In genomic region chr9:114921352-114922081, GRCm38 (mm10) we compare ENCODE assay signal across 10 mouse cellular contexts. TPM values are rescaled to one million over a fixed set of nuclear protein-coding genes. Genes with fewer than 3 reads are reported as not detected.
DNase-seq lines count a peak whose midpoint lies in the region; ATAC-seq and TF ChIP-seq lines count a peak whose summit lies in the region.
"Had no signal": no experiment of that assay in that cellular context is flagged by ENCODE, and none has a peak within 500 bp of the region (broad histone marks: within the 10 kb centered on the region; RNA-seq: fewer than 3 reads in every experiment).

No protein-coding gene starts in this region.

- no peaks in the 10 kb centered on the region for H3K27me3 ChIP-seq in heart, adult 2 months (ENCODE audit: control insufficient read depth, insufficient read depth, low read length)
- H3K27me3 ChIP-seq in heart, embryonic 12.5 days (replicated peaks): no peaks in the 10 kb centered on the region
- H3K27me3 ChIP-seq in neural tube, embryonic 15.5 days (replicated peaks): no peaks in the 10 kb centered on the region

- peaks cover 10% of the 10 kb centered on the region for H3K4me1 ChIP-seq in heart, adult 2 months (ENCODE audit: control insufficient read depth, insufficient read depth, low read length)
- peaks cover 29% of the 10 kb centered on the region for H3K4me1 ChIP-seq in heart, embryonic 12.5 days (replicated peaks)
- H3K4me1 ChIP-seq in neural tube, embryonic 15.5 days: peaks cover 17% of the 10 kb centered on the region

- peak; percentile 36 to 49 for DNase-seq in heart, adult 2 months
- DNase-seq in urinary bladder, postnatal 14 days (ENCODE audit: low spot score): peak; percentile 25
- no peak for DNase-seq in urinary bladder, adult 18-20 months (ENCODE audit: low spot score in 2 of 2)
- peak; percentile 30 to 52 for DNase-seq in gastrocnemius, postnatal 36 days
- DNase-seq in urinary bladder, adult 2 months (ENCODE audit: low spot score): no peak
- no peak for DNase-seq in frontal cortex, postnatal 14 days (ENCODE audit: low spot score in 2 of 2)

- H3K9me3 ChIP-seq in heart, embryonic 12.5 days (replicated peaks): no peaks in the 10 kb centered on the region
- H3K9me3 ChIP-seq in neural tube, embryonic 15.5 days (replicated peaks): no peaks in the 10 kb centered on the region

- no peak for ATAC-seq in heart, embryonic 12.5 days (ENCODE audit: insufficient number of reproducible peaks, low FRiP score)
- ATAC-seq in neural tube, embryonic 15.5 days (ENCODE audit: low FRiP score): no peak

- 70% methylated on average over 2 of the region's 2 CpGs for WGBS in heart, adult 2 months
- 95% methylated on average over 2 of the region's 2 CpGs for WGBS in heart, embryonic 12.5 days
- 85% methylated on average over 2 of the region's 2 CpGs for WGBS in neural tube, embryonic 15.5 days

- no peak overlapping the region for H3K4me3 ChIP-seq in heart, adult 2 months
- no peak overlapping the region for H3K4me3 ChIP-seq in heart, embryonic 12.5 days
- no peak overlapping the region for H3K4me3 ChIP-seq in neural tube, embryonic 15.5 days (replicated peaks)
- H3K4me3 ChIP-seq: erythroblast, embryonic 14.5 days had no signal

- no peaks in the 10 kb centered on the region for H3K36me3 ChIP-seq in heart, adult 2 months (ENCODE audit: control insufficient read depth, insufficient read depth, low read length)
- H3K36me3 ChIP-seq in heart, embryonic 12.5 days: peaks cover 18% of the 10 kb centered on the region
- peaks cover 14% of the 10 kb centered on the region for H3K36me3 ChIP-seq in neural tube, embryonic 15.5 days

- no peak for TF ChIP-seq EP300 in heart, adult 2 months (IDR thresholded peaks at IDR 0.05; ENCODE audit: insufficient read depth, low read depth, low read length)

- H3K79me2 ChIP-seq in heart, adult 2 months (replicated peaks; ENCODE audit: control insufficient read depth, insufficient read depth, low read length): peaks cover 4% of the 10 kb centered on the region

- H3K9ac ChIP-seq in heart, adult 2 months (ENCODE audit: low read depth, low read length): no peak overlapping the region
- H3K9ac ChIP-seq in heart, embryonic 12.5 days: no peak overlapping the region
- no peak overlapping the region for H3K9ac ChIP-seq in neural tube, embryonic 15.5 days (replicated peaks)

- no peak overlapping the region for H3K4me2 ChIP-seq in heart, embryonic 12.5 days
- H3K4me2 ChIP-seq in neural tube, embryonic 15.5 days: no peak overlapping the region

- TF ChIP-seq CTCF in heart, adult 2 months (IDR thresholded peaks at IDR 0.05): peak; percentile 41

- TF ChIP-seq POLR2A in heart, adult 2 months (IDR thresholded peaks at IDR 0.05; ENCODE audit: insufficient read depth, low read depth, low read length): no peak

- intact Hi-C loops in heart, adult 2 months (cut with DNase I): no loop called here
- intact Hi-C loops in gastrocnemius, postnatal 36 days (cut with DNase I): no loop called here

- H3K27ac ChIP-seq in heart, adult 2 months: no peak overlapping the region
- no peak overlapping the region for H3K27ac ChIP-seq in heart, embryonic 12.5 days (ENCODE audit: poor library complexity, severe bottlenecking)
- H3K27ac ChIP-seq in neural tube, embryonic 15.5 days (replicated peaks): no peak overlapping the region
- H3K27ac ChIP-seq: macrophage had no signal

RNA-seq across cellular contexts. Expression of gene Gpd1l, which starts 12.3 kb away (rescaled TPM):
- total RNA-seq in heart, adult 2 months (2021): 10 to 100 TPM; 36.9 to 42.0 TPM
- 33.3 and 59.3 TPM in 2 replicates for polyA plus RNA-seq in heart, adult 2 months (2012; rRNA removed)
- 15.5 and 19.3 TPM in 2 replicates for polyA plus RNA-seq in heart, embryonic 12.5 days (2016; fragmentation: Nextera tagmentation; extraction: Ambion mirVana)
- total RNA-seq in gastrocnemius, postnatal 36 days (2021): 10 to 100 TPM; 16.5 to 18.5 TPM
- polyA plus RNA-seq in neural tube, embryonic 15.5 days (2015; fragmentation: Nextera tagmentation; extraction: Ambion mirVana): 39.8 and 40.8 TPM in 2 replicates
- polyA plus RNA-seq in urinary bladder, adult 2 months (2012; rRNA removed): 34.4 and 39.6 TPM in 2 replicates

RNA-seq across cellular contexts. Expression of gene Osbpl10, which starts 56.9 kb away (rescaled TPM):
- 1 to 10 TPM; 2.0 to 3.4 TPM for total RNA-seq in heart, adult 2 months (2021)
- polyA plus RNA-seq in heart, adult 2 months (2012; rRNA removed): 0.88 and 1.4 TPM in 2 replicates
- polyA plus RNA-seq in heart, embryonic 12.5 days (2016; fragmentation: Nextera tagmentation; extraction: Ambion mirVana): 2.6 TPM in 2 replicates
- 1 to 10 TPM; 2.5 to 5.1 TPM for total RNA-seq in gastrocnemius, postnatal 36 days (2021)
- polyA plus RNA-seq in neural tube, embryonic 15.5 days (2015; fragmentation: Nextera tagmentation; extraction: Ambion mirVana): 3.1 and 8.1 TPM in 2 replicates
- 1.8 and 2.9 TPM in 2 replicates for polyA plus RNA-seq in urinary bladder, adult 2 months (2012; rRNA removed)
- polyA plus RNA-seq: erythroblast, embryonic 14.5 days; macrophage had no signal

Comparison
In these comparisons a context has a peak if more than half of its experiments do, and no peak if none do; other contexts are left out.
1. DNase-seq: peak in heart, adult 2 months (2 of 2), urinary bladder, postnatal 14 days (single experiment) and gastrocnemius, postnatal 36 days (2 of 2); none in urinary bladder, adult 18-20 months (0 of 2), urinary bladder, adult 2 months (single experiment) and frontal cortex, postnatal 14 days (0 of 2).